Mouse (Mus musculus) kidney, adult 2 months (tissue): ENCODE data around the gene Ggt1. TPM values are rescaled to one million over a fixed set of nuclear protein-coding genes. Genes with fewer than 3 reads are reported as not detected.

Source experiments
- DNase-seq: peaks from one replicate; pipeline ENCODE4 v3.0.0; 2021
- H3K27ac ChIP-seq: fragments of 200-500 bp; 2 replicates; pipeline ENCODE4 v1.5.1; 2012; ENCODE audit warnings: low read depth, low read length, control low read depth, inconsistent platforms; ENCODE audit not compliant: insufficient read depth
- H3K27me3 ChIP-seq: fragments of 200-500 bp; replicated peaks from 2 replicates; pipeline ENCODE4 v1.6.1; 2012; ENCODE audit warnings: mild to moderate bottlenecking, moderate library complexity, low read length, inconsistent platforms; ENCODE audit not compliant: control insufficient read depth, insufficient read depth
- H3K36me3 ChIP-seq: fragments of 200-500 bp; 2 replicates; pipeline ENCODE4 v1.6.1; 2012; ENCODE audit warnings: mild to moderate bottlenecking, moderate library complexity, low read length, inconsistent platforms; ENCODE audit not compliant: control insufficient read depth, insufficient read depth
- H3K4me1 ChIP-seq: fragments of 200-500 bp; 2 replicates; pipeline ENCODE4 v1.6.1; 2011; ENCODE audit warnings: low read length; ENCODE audit not compliant: control insufficient read depth, insufficient read depth
- H3K4me3 ChIP-seq: fragments of 200-500 bp; 2 replicates; pipeline ENCODE4 v1.5.1; 2011; ENCODE audit warnings: mild to moderate bottlenecking, low read depth, low read length, control low read depth; ENCODE audit not compliant: insufficient read depth
- CTCF ChIP-seq: fragments of 200-500 bp; conservative IDR thresholded peaks from 2 replicates; pipeline ENCODE4 v1.5.1; 2011; ENCODE audit warnings: low read depth, mild to moderate bottlenecking, control low read depth, low read length, moderate library complexity, mixed read lengths; ENCODE audit not compliant: insufficient read depth, insufficient read length
- POLR2A ChIP-seq: fragments of 200-500 bp; IDR thresholded peaks from one replicate; pipeline ENCODE4 v1.6.1; 2011; ENCODE audit warnings: low read depth, low read length, control low read depth
- WGBS: fragments of 180-500 bp; shearing (Covaris S2); methylation state at CpG from one replicate; pipeline ENCODE4 v1.1.7; 2018; 5-methylcytosine and 5-hydroxymethylcytosine counted together
- polyA plus RNA-seq: library from polyadenylated mRNA; depleted of rRNA; stranded (reverse); fragments of >200 nt; gene quantifications from 2 replicates; pipeline ENCODE4 v1.2.3, GENCODE M21; 2012

Gene Ggt1
- polyA plus RNA-seq, 1 experiment: 881 TPM

DNA sequence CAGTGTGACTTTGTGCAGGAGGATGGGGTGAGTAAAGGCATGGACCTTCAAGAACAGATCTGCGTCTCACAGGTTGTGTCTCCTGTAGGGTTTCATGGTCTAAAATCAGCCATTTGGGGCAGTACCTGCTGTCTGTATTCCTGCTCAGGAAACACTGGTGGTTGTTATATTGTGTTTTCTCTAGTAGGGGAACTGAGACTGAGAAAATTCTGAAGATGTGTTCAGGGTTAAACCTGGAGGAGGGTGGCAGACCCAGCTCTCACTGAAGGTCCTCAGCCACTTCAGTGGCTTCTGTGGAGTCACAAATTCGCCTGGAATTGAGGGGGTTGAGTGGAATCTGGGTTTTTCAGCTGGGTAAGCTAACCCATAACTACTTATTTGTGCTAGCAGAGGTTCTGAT lies 31.1 kb upstream of the Ggt1 start:
- Histone ChIP-seq H3K27ac (no peak overlapping the region), H3K4me1 (no peaks in the 10 kb centered on the region; the same call in 1 of the 2 replicates), H3K36me3 (peaks cover 4% of the 10 kb centered on the region), H3K4me3 (no peak overlapping the region), H3K27me3 (no peaks in the 10 kb centered on the region)
- 90% methylated on average over 2 of the region's 2 CpGs for WGBS
- no peak for DNase-seq
- TF ChIP-seq CTCF (no peak), POLR2A (no peak)

DNA sequence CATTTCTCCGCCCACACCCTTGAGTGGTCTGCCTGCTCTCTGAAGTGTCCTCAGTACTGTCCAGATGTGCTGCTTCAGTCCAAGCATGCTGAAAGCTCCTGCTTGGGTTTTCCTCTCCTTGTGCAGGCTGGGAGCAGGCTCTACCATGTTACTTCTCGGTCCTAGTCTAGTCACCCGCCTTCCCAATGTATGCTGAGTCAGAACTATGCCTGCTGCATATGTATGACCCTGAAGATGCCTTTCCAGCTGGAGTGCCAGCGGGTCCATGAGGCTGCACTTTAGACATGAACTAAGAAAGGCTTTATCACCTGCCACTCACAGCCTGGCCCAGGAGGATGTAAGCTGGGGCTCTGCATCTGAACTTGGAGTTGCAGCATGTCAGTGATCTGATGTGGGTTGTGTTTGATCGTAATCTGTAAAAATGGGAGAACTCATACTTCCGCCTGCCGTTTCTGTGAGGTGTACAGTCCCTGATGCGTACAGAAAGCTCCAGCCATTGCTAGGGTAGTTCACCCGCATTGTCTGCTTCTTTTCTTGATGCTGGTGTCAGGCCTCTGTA lies 29.8 kb upstream of the Ggt1 start:
- 79% methylated on average over 9 of the region's 9 CpGs for WGBS
- no peak overlapping the region for H3K27ac ChIP-seq
- H3K4me1 ChIP-seq: no peaks in the 10 kb centered on the region
- no peak for TF ChIP-seq POLR2A
- TF ChIP-seq CTCF: no peak
- no peak overlapping the region for H3K4me3 ChIP-seq
- no peak for DNase-seq
- H3K36me3 ChIP-seq: peaks cover 4% of the 10 kb centered on the region
- no peaks in the 10 kb centered on the region for H3K27me3 ChIP-seq

DNA sequence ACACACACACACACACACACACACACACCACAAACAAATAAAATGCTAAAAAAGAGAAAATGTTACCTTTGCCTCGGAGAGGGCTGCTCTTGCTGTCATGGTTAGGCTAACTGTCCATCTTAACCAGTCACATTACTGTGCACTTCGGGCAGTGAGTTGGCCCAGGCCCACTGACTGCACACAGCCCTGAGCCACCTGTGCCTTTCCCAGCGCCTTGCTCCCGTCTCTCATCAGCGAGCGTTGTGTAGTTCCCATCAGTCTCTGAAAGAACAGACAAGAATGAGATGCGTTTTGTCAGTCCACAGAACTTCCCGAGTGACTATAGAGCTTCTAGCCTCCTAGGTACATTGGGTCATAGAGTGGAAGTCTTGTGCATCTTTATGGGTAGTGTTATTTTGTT lies 27.2 kb upstream of the Ggt1 start:
- 90% methylated on average over 8 of the region's 8 CpGs for WGBS
- TF ChIP-seq POLR2A: no peak
- no peak for TF ChIP-seq CTCF
- Histone ChIP-seq H3K27me3 (no peaks in the 10 kb centered on the region), H3K4me3 (no peak overlapping the region), H3K4me1 (no peaks in the 10 kb centered on the region), H3K36me3 (peaks cover 4% of the 10 kb centered on the region), H3K27ac (no peak overlapping the region)
- no peak for DNase-seq

DNA sequence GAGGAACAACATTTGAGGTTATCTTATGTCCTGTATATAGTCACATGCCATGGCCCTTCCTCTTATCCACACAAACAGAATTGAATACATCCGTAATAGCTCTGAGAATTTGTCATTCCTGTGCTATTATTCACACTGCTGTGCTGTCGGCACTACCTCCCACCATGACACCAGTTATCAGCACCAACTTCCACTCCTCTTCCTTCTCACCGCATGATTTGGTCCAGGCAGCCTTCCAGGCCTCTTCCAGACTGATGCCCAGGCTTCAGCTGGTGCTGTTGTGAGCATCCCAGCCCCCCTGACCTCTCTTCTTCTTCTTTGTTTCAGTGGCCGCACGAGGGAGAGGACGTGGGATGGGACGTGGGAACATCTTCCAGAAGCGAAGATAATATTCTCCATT lies 26.5 kb upstream of the Ggt1 start:
- Histone ChIP-seq H3K4me3 (no peak overlapping the region), H3K27me3 (no peaks in the 10 kb centered on the region), H3K27ac (no peak overlapping the region), H3K4me1 (no peaks in the 10 kb centered on the region), H3K36me3 (peaks cover 4% of the 10 kb centered on the region)
- no peak for DNase-seq
- WGBS: 83% methylated on average over 8 of the region's 8 CpGs
- no peak for TF ChIP-seq POLR2A
- TF ChIP-seq CTCF: no peak

DNA sequence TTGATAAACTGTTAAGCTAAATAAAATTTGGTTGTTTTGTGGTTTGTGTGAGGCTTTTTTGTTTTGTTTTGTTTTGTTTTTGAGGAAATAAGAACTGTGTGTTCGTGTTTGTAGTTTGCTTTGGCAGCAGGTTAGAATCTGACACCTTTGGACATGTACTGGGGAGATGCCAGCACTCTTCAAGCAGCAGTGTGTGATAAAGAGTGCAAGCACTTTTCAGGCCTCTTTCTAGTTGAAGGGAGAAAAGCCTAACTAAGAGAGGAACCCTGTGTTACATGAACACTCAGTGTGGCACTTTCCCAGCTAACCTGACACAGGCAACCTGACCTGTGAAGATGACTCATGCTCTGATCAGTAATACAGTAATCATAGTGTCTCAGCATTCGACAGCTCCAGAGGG lies 26.0 kb upstream of the Ggt1 start:
- 74% methylated on average over 2 of the region's 2 CpGs for WGBS
- Histone ChIP-seq H3K36me3 (peaks cover 4% of the 10 kb centered on the region), H3K27ac (no peak overlapping the region), H3K4me3 (no peak overlapping the region), H3K27me3 (no peaks in the 10 kb centered on the region), H3K4me1 (no peaks in the 10 kb centered on the region)
- no peak for TF ChIP-seq CTCF
- no peak for TF ChIP-seq POLR2A
- no peak for DNase-seq

DNA sequence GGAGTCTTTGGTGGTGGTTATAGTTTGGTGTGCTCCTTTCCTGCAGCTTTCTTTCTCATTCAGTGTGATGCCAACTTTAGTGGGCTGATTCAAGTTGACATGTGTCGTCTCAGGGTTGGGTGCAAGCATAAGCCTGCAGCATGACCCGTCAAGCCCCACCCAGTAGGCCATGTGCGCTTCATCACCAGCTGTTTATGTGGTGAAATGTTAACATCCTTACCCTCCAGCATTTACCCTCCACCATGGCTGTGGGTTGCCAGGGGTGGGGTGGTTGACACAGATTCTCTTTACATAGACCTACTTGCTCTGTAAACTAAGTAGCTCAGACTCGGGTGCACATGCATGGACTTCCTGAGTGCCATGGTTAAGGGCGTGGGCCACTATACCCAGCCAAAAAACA lies 25.3 kb upstream of the Ggt1 start:
- H3K36me3 ChIP-seq: peaks cover 4% of the 10 kb centered on the region
- TF ChIP-seq CTCF: no peak
- no peak for DNase-seq
- 91% methylated on average over 5 of the region's 5 CpGs for WGBS
- no peaks in the 10 kb centered on the region for H3K27me3 ChIP-seq
- H3K4me1 ChIP-seq: no peaks in the 10 kb centered on the region
- H3K27ac ChIP-seq: no peak overlapping the region
- no peak overlapping the region for H3K4me3 ChIP-seq

DNA sequence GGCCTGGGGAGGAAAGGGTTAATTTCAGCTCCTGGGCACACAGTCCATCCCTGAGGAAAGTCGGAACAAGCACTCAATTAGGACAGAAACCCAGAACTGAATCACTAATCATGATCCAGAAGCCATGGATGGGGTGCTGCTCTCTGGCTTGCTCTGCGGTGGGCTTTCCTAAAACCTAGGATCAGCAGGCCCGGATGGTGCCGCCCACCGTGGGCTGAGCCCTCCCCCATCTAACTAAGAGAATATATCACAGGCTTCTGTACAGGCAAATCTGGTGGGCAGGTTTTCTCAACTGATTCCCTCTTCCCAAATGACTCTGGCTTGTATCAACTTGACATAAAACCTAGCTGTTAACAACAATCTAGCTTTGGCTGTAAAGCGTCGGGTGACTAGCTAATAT lies 13.5 kb upstream of the Ggt1 start:
- H3K27ac ChIP-seq: no peak overlapping the region
- no peaks in the 10 kb centered on the region for H3K36me3 ChIP-seq

More for the DNA sequence above, 13.5 kb upstream of the Ggt1 start:
- no peak for DNase-seq
- Histone ChIP-seq H3K4me1 (no peaks in the 10 kb centered on the region), H3K4me3 (no peak overlapping the region), H3K27me3 (no peaks in the 10 kb centered on the region)
- 56% methylated on average over 7 of the region's 7 CpGs for WGBS
- no peak for TF ChIP-seq POLR2A
- no peak for TF ChIP-seq CTCF
